Mouse (Mus musculus) lung, embryonic 15.5 days (tissue): ENCODE results near the gene Uspl1. TPM values are rescaled to one million over a fixed set of nuclear protein-coding genes. Genes with fewer than 3 reads are reported as not detected.
A peak's percentile ranks its signal among the peaks of the same experiment; 100 is the strongest.

Source experiments
- ATAC-seq: fragments of 200-750 bp; cut with Nextera tagmentation; 2 replicates; pipeline ENCODE4 v1.8.0; 2017; ENCODE audit warnings: moderate number of reproducible peaks, borderline replicate concordance; ENCODE audit not compliant: low FRiP score, low TSS enrichment; ENCODE audit errors: extremely low read depth
- H3K27ac ChIP-seq: fragments of 300-500 bp; sonication (generic); 2 replicates; pipeline ENCODE4 v1.5.1; 2015; ENCODE audit warnings: moderate library complexity, mild to moderate bottlenecking, inconsistent platforms
- H3K27me3 ChIP-seq: fragments of 300-500 bp; sonication (generic); 2 replicates; pipeline ENCODE4 v1.6.1; 2015; ENCODE audit warnings: inconsistent platforms
- H3K36me3 ChIP-seq: fragments of 300-500 bp; sonication (generic); 2 replicates; pipeline ENCODE4 v1.6.1; 2015; ENCODE audit warnings: inconsistent platforms
- H3K4me1 ChIP-seq: fragments of 300-500 bp; sonication (generic); 2 replicates; pipeline ENCODE4 v1.6.1; 2015; ENCODE audit warnings: inconsistent platforms
- H3K4me2 ChIP-seq: fragments of 300-500 bp; sonication (generic); 2 replicates; pipeline ENCODE4 v1.6.1; 2015; ENCODE audit warnings: inconsistent platforms, mild to moderate bottlenecking, moderate library complexity
- H3K4me3 ChIP-seq: fragments of 300-500 bp; sonication (generic); 2 replicates; pipeline ENCODE4 v1.5.1; 2015; ENCODE audit warnings: mild to moderate bottlenecking, inconsistent platforms
- H3K9ac ChIP-seq: fragments of 300-500 bp; sonication (generic); 2 replicates; pipeline ENCODE4 v1.6.1; 2015; ENCODE audit warnings: inconsistent platforms
- H3K9me3 ChIP-seq: fragments of 300-500 bp; sonication (generic); 2 replicates; pipeline ENCODE4 v1.6.1; 2016; ENCODE audit warnings: inconsistent platforms
- WGBS: fragments of 180-500 bp; shearing (Covaris S2); methylation state at CpG from one replicate; pipeline ENCODE4 v1.1.7; 2015; 5-methylcytosine and 5-hydroxymethylcytosine counted together
- polyA plus RNA-seq: library from polyadenylated mRNA; unstranded; fragments of >200 nt; fragmentation: Nextera tagmentation; extraction: Ambion mirVana; gene quantifications from 2 replicates; pipeline ENCODE4 v1.2.1, GENCODE M21; 2015

Gene Uspl1
- polyA plus RNA-seq, 1 experiment from 2014 or later: 39.0 TPM

DNA sequence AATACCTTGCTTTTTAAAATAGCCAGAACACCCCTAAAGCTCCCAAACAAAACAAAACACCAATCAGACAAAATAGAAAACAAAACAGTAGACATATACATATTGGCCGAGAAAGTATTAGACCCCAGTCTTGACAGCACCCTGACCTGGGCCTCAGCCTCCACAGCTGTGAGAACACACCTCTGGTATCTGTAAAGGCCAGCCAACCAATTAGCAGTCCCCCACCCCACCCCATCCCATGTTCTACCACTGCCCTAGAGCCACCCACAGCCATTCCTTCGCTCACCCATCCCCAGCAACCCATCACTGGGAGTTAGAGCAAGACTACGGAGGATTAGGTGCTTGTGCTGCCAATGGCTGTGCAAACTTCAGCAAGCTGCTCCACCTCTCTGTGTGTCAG is 33.3 kb upstream of the Uspl1 start:
- Histone ChIP-seq H3K9ac (no peak overlapping the region), H3K36me3 (no peaks in the 10 kb centered on the region), H3K4me2 (no peak overlapping the region), H3K9me3 (no peaks in the 10 kb centered on the region), H3K27me3 (no peaks in the 10 kb centered on the region), H3K4me3 (no peak overlapping the region), H3K4me1 (no peaks in the 10 kb centered on the region), H3K27ac (peak overlapping the region; percentile 86)
- no peak for ATAC-seq
- 87% methylated on average over 3 of the region's 3 CpGs for WGBS

- Histone ChIP-seq H3K27me3 (no peaks in the 10 kb centered on the region), H3K4me3 (no peak overlapping the region), H3K4me1 (no peaks in the 10 kb centered on the region), H3K9ac (no peak overlapping the region), H3K4me2 (peak overlapping the region; percentile 42), H3K27ac (peak overlapping the region; percentile 86), H3K9me3 (no peaks in the 10 kb centered on the region), H3K36me3 (no peaks in the 10 kb centered on the region)
- ATAC-seq: peak; percentile 89
- WGBS: 31% methylated on average over 13 of the region's 13 CpGs
These were observed 31.9 kb upstream of the Uspl1 start for GRCm38 (mm10) chr5:149152063-149152773.

GRCm38 (mm10) chr5:149152774-149153155 is 31.4 kb upstream of the Uspl1 start:
- ATAC-seq: 0 out of 2 replicates have a peak, but pooled peaks have one; percentile 54
- peak overlapping the region; percentile 86 for H3K27ac ChIP-seq
- no peaks in the 10 kb centered on the region for H3K4me1 ChIP-seq
- H3K4me2 ChIP-seq: peak overlapping the region; percentile 42
- no peaks in the 10 kb centered on the region for H3K36me3 ChIP-seq
- 36% methylated on average over 12 of the region's 12 CpGs for WGBS
- no peak overlapping the region for H3K9ac ChIP-seq
- no peaks in the 10 kb centered on the region for H3K9me3 ChIP-seq
- no peaks in the 10 kb centered on the region for H3K27me3 ChIP-seq
- no peak overlapping the region for H3K4me3 ChIP-seq

GRCm38 (mm10) chr5:149156886-149157563 is 27.1 kb upstream of the Uspl1 start:
- no peak overlapping the region for H3K4me3 ChIP-seq
- no peak overlapping the region for H3K4me2 ChIP-seq
- no peaks in the 10 kb centered on the region for H3K4me1 ChIP-seq
- H3K9ac ChIP-seq: no peak overlapping the region
- no peak overlapping the region for H3K27ac ChIP-seq
- no peaks in the 10 kb centered on the region for H3K9me3 ChIP-seq
- ATAC-seq: no peak
- 83% methylated on average over 18 of the region's 18 CpGs for WGBS
- no peaks in the 10 kb centered on the region for H3K36me3 ChIP-seq
- no peaks in the 10 kb centered on the region for H3K27me3 ChIP-seq

DNA sequence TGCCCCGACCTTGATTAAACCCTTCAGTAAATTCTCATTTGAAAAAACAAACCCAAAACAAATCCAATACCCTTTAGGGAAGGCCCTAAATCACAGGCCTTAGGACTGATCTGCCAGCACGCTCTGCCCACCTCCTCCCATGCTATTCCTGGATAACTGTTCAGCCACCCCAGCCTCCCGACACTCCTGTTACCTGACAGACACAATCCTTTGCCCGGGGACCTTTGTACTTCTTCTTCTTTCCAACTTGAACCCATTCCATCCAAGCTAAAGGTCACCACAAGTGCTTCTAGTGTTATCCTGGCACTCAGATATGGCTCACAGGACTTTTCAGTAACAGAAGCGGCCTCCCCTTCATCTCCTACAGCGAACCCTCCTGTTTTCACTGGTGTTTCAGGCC is 25.1 kb upstream of the Uspl1 start:
- H3K27me3 ChIP-seq: no peaks in the 10 kb centered on the region
- H3K36me3 ChIP-seq: no peaks in the 10 kb centered on the region
- no peak overlapping the region for H3K9ac ChIP-seq
- 0 out of 2 replicates have a peak, but pooled peaks cover 6% of the 10 kb centered on the region for H3K4me1 ChIP-seq
- H3K9me3 ChIP-seq: no peaks in the 10 kb centered on the region
- no peak overlapping the region for H3K27ac ChIP-seq
- no peak overlapping the region for H3K4me3 ChIP-seq
- ATAC-seq: no peak
- 84% methylated on average over 6 of the region's 6 CpGs for WGBS
- H3K4me2 ChIP-seq: no peak overlapping the region

GRCm38 (mm10) chr5:149160469-149160868 is 23.7 kb upstream of the Uspl1 start:
- WGBS: 61% methylated on average over 4 of the region's 4 CpGs
- Histone ChIP-seq H3K27ac (no peak overlapping the region), H3K9me3 (no peaks in the 10 kb centered on the region), H3K4me2 (no peak overlapping the region), H3K36me3 (no peaks in the 10 kb centered on the region), H3K27me3 (no peaks in the 10 kb centered on the region), H3K4me1 (0 out of 2 replicates have a peak, but pooled peaks cover 6% of the 10 kb centered on the region), H3K9ac (no peak overlapping the region), H3K4me3 (no peak overlapping the region)
- ATAC-seq: no peak

DNA sequence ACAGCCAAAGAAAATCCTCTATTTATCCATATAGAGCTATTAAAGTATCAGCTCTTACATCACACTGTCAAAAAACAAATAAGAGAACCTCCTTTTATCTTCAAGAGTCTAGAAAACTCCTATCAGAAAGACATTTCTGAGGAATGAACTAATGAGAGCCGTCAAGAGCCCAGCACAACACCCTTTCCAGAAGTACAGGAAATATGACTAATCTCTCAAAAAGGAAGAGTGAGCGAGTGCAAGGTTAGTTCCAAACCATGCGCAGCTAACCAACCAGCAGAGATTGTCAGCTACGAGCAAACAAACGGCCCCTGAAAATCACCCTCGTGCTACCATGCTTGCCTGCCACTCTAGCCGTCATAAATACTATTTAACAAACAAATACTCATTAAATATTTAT is 21.3 kb upstream of the Uspl1 start:
- Histone ChIP-seq H3K4me1 (0 out of 2 replicates have a peak, but pooled peaks cover 6% of the 10 kb centered on the region), H3K4me3 (no peak overlapping the region), H3K27ac (no peak overlapping the region), H3K27me3 (no peaks in the 10 kb centered on the region), H3K9me3 (no peaks in the 10 kb centered on the region), H3K4me2 (no peak overlapping the region), H3K36me3 (no peaks in the 10 kb centered on the region), H3K9ac (no peak overlapping the region)
- WGBS: 29% methylated on average over 7 of the region's 7 CpGs
- ATAC-seq: no peak

GRCm38 (mm10) chr5:149164881-149165280 is 19.3 kb upstream of the Uspl1 start:
- no peak for ATAC-seq
- no peak overlapping the region for H3K4me3 ChIP-seq
- H3K27me3 ChIP-seq: no peaks in the 10 kb centered on the region
- no peaks in the 10 kb centered on the region for H3K9me3 ChIP-seq
- no peak overlapping the region for H3K27ac ChIP-seq
- no peak overlapping the region for H3K9ac ChIP-seq
- no peaks in the 10 kb centered on the region for H3K36me3 ChIP-seq
- H3K4me1 ChIP-seq: 0 out of 2 replicates have a peak, but pooled peaks cover 11% of the 10 kb centered on the region
- 43% methylated on average over 7 of the region's 7 CpGs for WGBS
- H3K4me2 ChIP-seq: no peak overlapping the region

GRCm38 (mm10) chr5:149166011-149166410 is 18.1 kb upstream of the Uspl1 start:
- ATAC-seq: no peak
- Histone ChIP-seq H3K4me2 (no peak overlapping the region), H3K4me3 (no peak overlapping the region), H3K27ac (no peak overlapping the region), H3K9me3 (no peaks in the 10 kb centered on the region), H3K9ac (no peak overlapping the region), H3K4me1 (0 out of 2 replicates have a peak, but pooled peaks cover 15% of the 10 kb centered on the region), H3K27me3 (no peaks in the 10 kb centered on the region), H3K36me3 (no peaks in the 10 kb centered on the region)
- WGBS: 91% methylated on average over 10 of the region's 10 CpGs

GRCm38 (mm10) chr5:149168051-149168450 is 16.1 kb upstream of the Uspl1 start:
- no peak overlapping the region for H3K4me2 ChIP-seq
- H3K36me3 ChIP-seq: no peaks in the 10 kb centered on the region
- no peak for ATAC-seq
- no peaks in the 10 kb centered on the region for H3K27me3 ChIP-seq
- H3K4me3 ChIP-seq: no peak overlapping the region
- no peak overlapping the region for H3K27ac ChIP-seq
- H3K4me1 ChIP-seq: 0 out of 2 replicates have a peak, but pooled peaks cover 15% of the 10 kb centered on the region
- H3K9me3 ChIP-seq: no peaks in the 10 kb centered on the region
- H3K9ac ChIP-seq: no peak overlapping the region
- WGBS: 72% methylated on average over 2 of the region's 2 CpGs

DNA sequence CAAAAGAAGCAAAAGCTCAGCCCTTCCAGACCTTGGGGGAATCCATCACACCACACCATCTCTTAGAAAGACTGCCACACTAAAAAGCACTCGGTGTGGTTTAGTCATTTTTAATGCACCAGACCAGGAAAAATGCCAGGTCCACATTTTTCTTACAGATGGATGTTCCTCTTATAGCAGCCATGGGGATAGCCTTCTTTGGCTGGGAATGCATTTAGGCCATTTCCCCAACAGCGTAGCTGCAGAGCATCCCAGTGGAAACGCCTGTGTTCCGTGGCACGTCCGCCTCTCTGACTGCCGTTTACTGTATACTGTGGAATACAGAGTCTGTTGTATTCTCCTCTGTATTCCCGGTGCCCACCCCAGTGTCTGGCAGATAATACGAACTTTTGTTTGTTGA is 15.3 kb upstream of the Uspl1 start:
- Histone ChIP-seq H3K27ac (no peak overlapping the region), H3K9ac (no peak overlapping the region), H3K4me1 (0 out of 2 replicates have a peak, but pooled peaks cover 10% of the 10 kb centered on the region), H3K4me2 (no peak overlapping the region), H3K9me3 (no peaks in the 10 kb centered on the region), H3K27me3 (no peaks in the 10 kb centered on the region), H3K4me3 (no peak overlapping the region), H3K36me3 (no peaks in the 10 kb centered on the region)
- no peak for ATAC-seq
- WGBS: 63% methylated on average over 9 of the region's 9 CpGs

DNA sequence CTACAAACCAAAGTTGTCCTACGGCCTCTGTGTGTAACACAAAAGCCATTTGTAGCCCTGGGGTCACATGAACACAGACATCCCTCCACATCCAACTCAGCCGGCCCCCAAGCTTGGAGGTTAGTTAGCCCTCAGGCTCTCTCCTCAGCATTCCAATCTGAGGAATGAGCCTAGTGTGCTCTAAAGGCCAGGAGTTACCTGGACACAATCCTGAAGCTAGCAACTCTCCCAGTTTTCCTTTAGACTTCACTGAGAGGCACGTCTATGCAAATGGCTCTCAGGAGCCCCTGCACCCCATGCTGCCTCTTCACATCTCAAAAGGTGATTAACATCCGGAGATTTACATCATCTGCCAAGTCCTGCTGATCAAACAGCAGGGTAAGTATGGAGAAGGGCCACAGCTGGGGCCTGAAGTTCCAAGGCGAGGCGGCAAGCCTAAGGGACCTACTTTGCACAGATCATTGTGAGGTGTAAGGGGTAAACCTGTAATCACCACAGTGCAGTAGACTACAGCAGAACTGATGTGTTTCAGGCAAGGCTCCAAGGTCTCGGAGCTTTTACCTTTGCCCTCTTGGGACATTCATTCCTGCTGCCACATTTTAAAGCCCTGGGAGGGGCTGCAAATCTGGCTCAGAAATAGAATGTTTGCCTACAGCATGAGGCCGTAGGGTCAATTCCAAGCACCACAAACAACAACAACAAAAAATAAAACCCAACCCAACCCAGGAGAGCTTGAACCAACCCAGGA is 13.1 kb upstream of the Uspl1 start:
- no peaks in the 10 kb centered on the region for H3K9me3 ChIP-seq
- 56% methylated on average over 8 of the region's 8 CpGs for WGBS
- H3K27me3 ChIP-seq: no peaks in the 10 kb centered on the region
- H3K4me1 ChIP-seq: 0 out of 2 replicates have a peak, but pooled peaks cover 9% of the 10 kb centered on the region
- H3K9ac ChIP-seq: no peak overlapping the region
- no peak for ATAC-seq
- no peak overlapping the region for H3K4me3 ChIP-seq
- H3K36me3 ChIP-seq: no peaks in the 10 kb centered on the region
- H3K27ac ChIP-seq: no peak overlapping the region
- H3K4me2 ChIP-seq: no peak overlapping the region
